Mouse (Mus musculus): ENCODE measurements around the gene Unc79.

DNA sequence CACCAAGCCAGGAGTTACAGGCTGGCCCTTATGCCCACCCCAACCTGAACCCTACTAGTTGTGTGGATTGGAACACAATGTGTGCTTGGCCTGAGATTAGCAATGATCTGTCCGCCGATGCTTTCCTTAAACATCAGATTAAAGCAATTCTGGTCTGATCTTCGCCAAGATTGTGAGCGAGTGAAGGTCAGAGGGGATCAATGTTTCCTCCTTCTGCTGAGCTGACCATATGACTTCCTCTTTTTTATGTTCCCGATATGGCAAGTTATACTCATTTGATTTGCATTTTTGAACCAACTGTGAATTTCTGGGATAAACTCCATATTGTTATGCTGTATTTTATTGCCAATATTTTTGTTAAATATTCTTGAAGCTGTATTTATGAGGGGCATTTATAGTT, 88.0 kb downstream of the Unc79 start:
- no peak for TF ChIP-seq POLR2A (IDR thresholded peaks at IDR 0.05; ENCODE audit: borderline replicate concordance, extremely low read depth, low read depth, low read length)
- TF ChIP-seq CTCF (IDR thresholded peaks at IDR 0.05; ENCODE audit: insufficient read depth, low read length) = no peak

Measured in lung, adult 2 months (tissue).